7 mouse cellular contexts compared by ENCODE assay signal in genomic region chr11:103953032-103953895, GRCm38 (mm10). TPM values are rescaled to one million over a fixed set of nuclear protein-coding genes. Genes with fewer than 3 reads are reported as not detected.
DNase-seq lines count a peak whose midpoint lies in the region; ATAC-seq and TF ChIP-seq lines count a peak whose summit lies in the region.

No protein-coding gene starts in this region.

- no peak for TF ChIP-seq CTCF in testis, adult 2 months (IDR thresholded peaks at IDR 0.05; ENCODE audit: control insufficient read depth, insufficient read depth, insufficient replicate concordance, low read depth, low read length)
- no peak for TF ChIP-seq CTCF in bone marrow macrophage, adult 2 months (IDR thresholded peaks at IDR 0.05; ENCODE audit: low read depth, low read length)

- H3K9me3 ChIP-seq in forebrain, embryonic 13.5 days (replicated peaks) = no peaks in the 10 kb centered on the region
- no peaks in the 10 kb centered on the region for H3K9me3 ChIP-seq in kidney, embryonic 16.5 days (ENCODE audit: low read length)
- H3K9me3 ChIP-seq in midbrain, embryonic 11.5 days (ENCODE audit: control insufficient read depth, low read length) = no peaks in the 10 kb centered on the region
- H3K9me3 ChIP-seq in stomach, embryonic 16.5 days (replicated peaks; ENCODE audit: control insufficient read depth, low read length) = no peaks in the 10 kb centered on the region

- peak overlapping the region; percentile 88 for H3K9ac ChIP-seq in forebrain, embryonic 13.5 days
- H3K9ac ChIP-seq in kidney, embryonic 16.5 days (replicated peaks; ENCODE audit: low read length) = peak overlapping the region; percentile 95
- peak overlapping the region; percentile 94 for H3K9ac ChIP-seq in midbrain, embryonic 11.5 days (ENCODE audit: low read length)
- H3K9ac ChIP-seq in stomach, embryonic 16.5 days (ENCODE audit: low read length) = peak overlapping the region; percentile 91

- no peaks in the 10 kb centered on the region for H3K36me3 ChIP-seq in testis, adult 2 months (ENCODE audit: control insufficient read depth, insufficient read depth, low read length)
- H3K36me3 ChIP-seq in forebrain, embryonic 13.5 days (ENCODE audit: poor library complexity, severe bottlenecking) = no peaks in the 10 kb centered on the region
- no peaks in the 10 kb centered on the region for H3K36me3 ChIP-seq in kidney, embryonic 16.5 days (ENCODE audit: insufficient read depth, low read length)
- no peaks in the 10 kb centered on the region for H3K36me3 ChIP-seq in midbrain, embryonic 11.5 days (ENCODE audit: control insufficient read depth, insufficient read depth, low read length)
- H3K36me3 ChIP-seq in stomach, embryonic 16.5 days (ENCODE audit: control insufficient read depth, insufficient read depth, low read length) = no peaks in the 10 kb centered on the region

- DNase-seq in testis, postnatal 10 days (ENCODE audit: low spot score) = no peak
- DNase-seq in midbrain, embryonic 11.5 days (ENCODE audit: low spot score, missing footprints) = peak; percentile 97

- peak overlapping the region; percentile 32 for H3K27ac ChIP-seq in testis, adult 2 months (ENCODE audit: control insufficient read depth, insufficient read depth, low read depth, low read length)
- H3K27ac ChIP-seq in bone marrow macrophage, adult 2 months (ENCODE audit: insufficient read depth, low read depth, low read length) = peak overlapping the region; percentile 42
- peak overlapping the region; percentile 48; the same call in 1 of the 2 replicates for H3K27ac ChIP-seq in forebrain, embryonic 13.5 days
- no peak overlapping the region for H3K27ac ChIP-seq in kidney, embryonic 16.5 days (ENCODE audit: low read length)
- H3K27ac ChIP-seq in midbrain, embryonic 11.5 days (ENCODE audit: low read depth, low read length) = no peak overlapping the region; the same call in 1 of the 2 replicates
- peak overlapping the region; percentile 37; the same call in 1 of the 2 replicates for H3K27ac ChIP-seq in stomach, embryonic 16.5 days (ENCODE audit: low read length)

- peak; percentile 89 for ATAC-seq in forebrain, embryonic 13.5 days
- peak; percentile 72 for ATAC-seq in kidney, embryonic 16.5 days (ENCODE audit: low FRiP score, low TSS enrichment)
- ATAC-seq in midbrain, embryonic 11.5 days (ENCODE audit: low FRiP score) = peak; percentile 87
- peak; percentile 57 for ATAC-seq in stomach, embryonic 16.5 days (ENCODE audit: insufficient read depth, low FRiP score)

- no peak for TF ChIP-seq POLR2A in testis, adult 2 months (IDR thresholded peaks at IDR 0.05; ENCODE audit: control insufficient read depth, low read depth, low read length)
- TF ChIP-seq POLR2A in bone marrow macrophage, adult 2 months (IDR thresholded peaks at IDR 0.05; ENCODE audit: borderline replicate concordance, low read depth, low read length) = no peak

- peaks cover 10% of the 10 kb centered on the region for H3K4me1 ChIP-seq in testis, adult 2 months (ENCODE audit: control insufficient read depth, insufficient read depth, low read length)
- H3K4me1 ChIP-seq in bone marrow macrophage, adult 2 months (ENCODE audit: control insufficient read depth, insufficient read depth, low read length) = peaks cover 26% of the 10 kb centered on the region
- peaks cover 20% of the 10 kb centered on the region for H3K4me1 ChIP-seq in forebrain, embryonic 13.5 days
- peaks cover 10% of the 10 kb centered on the region for H3K4me1 ChIP-seq in kidney, embryonic 16.5 days (ENCODE audit: insufficient read depth, low read length)
- peaks cover 12% of the 10 kb centered on the region for H3K4me1 ChIP-seq in midbrain, embryonic 11.5 days (ENCODE audit: control insufficient read depth, insufficient read depth, low read length)
- peaks cover 10% of the 10 kb centered on the region for H3K4me1 ChIP-seq in stomach, embryonic 16.5 days (ENCODE audit: control insufficient read depth, insufficient read depth, low read length)

- peak overlapping the region; percentile 73 for H3K4me2 ChIP-seq in forebrain, embryonic 13.5 days
- peak overlapping the region; percentile 88 for H3K4me2 ChIP-seq in kidney, embryonic 16.5 days (replicated peaks; ENCODE audit: low read depth, low read length)
- H3K4me2 ChIP-seq in midbrain, embryonic 11.5 days = peak overlapping the region; percentile 69
- peak overlapping the region; percentile 92 for H3K4me2 ChIP-seq in stomach, embryonic 16.5 days (ENCODE audit: low read depth, low read length)

- WGBS in forebrain, embryonic 13.5 days = 2% methylated on average over 30 of the region's 32 CpGs
- WGBS in kidney, embryonic 16.5 days = 2% methylated on average over 32 of the region's 32 CpGs
- 2% methylated on average over 29 of the region's 32 CpGs for WGBS in midbrain, embryonic 11.5 days
- WGBS in stomach, embryonic 16.5 days = 1% methylated on average over 32 of the region's 32 CpGs

- H3K4me3 ChIP-seq in testis, adult 2 months (ENCODE audit: control insufficient read depth, low read depth, low read length) = peak overlapping the region; percentile 89
- peak overlapping the region; percentile 68 for H3K4me3 ChIP-seq in bone marrow macrophage, adult 2 months (ENCODE audit: insufficient read depth, low read length)
- H3K4me3 ChIP-seq in forebrain, embryonic 13.5 days = peak overlapping the region; percentile 82
- peak overlapping the region; percentile 72 for H3K4me3 ChIP-seq in kidney, embryonic 16.5 days (ENCODE audit: low read length)
- peak overlapping the region; percentile 84 for H3K4me3 ChIP-seq in midbrain, embryonic 11.5 days (ENCODE audit: low read depth, low read length)
- H3K4me3 ChIP-seq in stomach, embryonic 16.5 days (replicated peaks; ENCODE audit: low read length) = peak overlapping the region; percentile 80

- H3K27me3 ChIP-seq in testis, adult 2 months (ENCODE audit: control insufficient read depth, insufficient read depth, low read length) = no peaks in the 10 kb centered on the region
- H3K27me3 ChIP-seq in forebrain, embryonic 13.5 days = no peaks in the 10 kb centered on the region
- H3K27me3 ChIP-seq in kidney, embryonic 16.5 days (ENCODE audit: insufficient read depth, low read length) = no peaks in the 10 kb centered on the region
- H3K27me3 ChIP-seq in midbrain, embryonic 11.5 days (ENCODE audit: control insufficient read depth, insufficient read depth, low read length) = no peaks in the 10 kb centered on the region
- no peaks in the 10 kb centered on the region for H3K27me3 ChIP-seq in stomach, embryonic 16.5 days (ENCODE audit: control insufficient read depth, insufficient read depth, low read length)

RNA-seq across cellular contexts. Expression of gene Nsf, which starts 0.6 kb away (rescaled TPM):
- polyA plus RNA-seq in testis, adult 2 months (2012; rRNA removed) = 9.0 and 10.3 TPM in 2 replicates
- 64.8 and 69.5 TPM in 2 replicates for polyA plus RNA-seq in bone marrow macrophage, adult 2 months (2012; ENCODE audit: insufficient read depth, insufficient read length, missing spikeins)
- 68.1 and 76.7 TPM in 2 replicates for polyA plus RNA-seq in forebrain, embryonic 13.5 days (2015; fragmentation: Nextera tagmentation; extraction: Ambion mirVana)
- polyA plus RNA-seq in kidney, embryonic 16.5 days (2015; fragmentation: Nextera tagmentation; extraction: Ambion mirVana) = 47.5 and 54.2 TPM in 2 replicates
- 59.1 and 65.4 TPM in 2 replicates for polyA plus RNA-seq in midbrain, embryonic 11.5 days (2014; fragmentation: Nextera tagmentation; extraction: Ambion mirVana)
- polyA plus RNA-seq in stomach, embryonic 16.5 days (2015; fragmentation: Nextera tagmentation; extraction: Ambion mirVana) = 46.2 and 47.3 TPM in 2 replicates

RNA-seq across cellular contexts. Expression of gene Arf2, which starts 13.3 kb away (rescaled TPM):
- 9.3 and 12.7 TPM in 2 replicates for polyA plus RNA-seq in testis, adult 2 months (2012; rRNA removed)
- polyA plus RNA-seq in bone marrow macrophage, adult 2 months (2012; ENCODE audit: insufficient read depth, insufficient read length, missing spikeins) = 45.7 and 46.4 TPM in 2 replicates
- polyA plus RNA-seq in forebrain, embryonic 13.5 days (2015; fragmentation: Nextera tagmentation; extraction: Ambion mirVana) = 141 and 152 TPM in 2 replicates
- 67.8 and 69.8 TPM in 2 replicates for polyA plus RNA-seq in kidney, embryonic 16.5 days (2015; fragmentation: Nextera tagmentation; extraction: Ambion mirVana)
- polyA plus RNA-seq in midbrain, embryonic 11.5 days (2014; fragmentation: Nextera tagmentation; extraction: Ambion mirVana) = 152 and 162 TPM in 2 replicates
- 56.8 and 59.8 TPM in 2 replicates for polyA plus RNA-seq in stomach, embryonic 16.5 days (2015; fragmentation: Nextera tagmentation; extraction: Ambion mirVana)

Comparison
In these comparisons a context has a peak if more than half of its experiments do, and no peak if none do; other contexts are left out.
1. H3K27ac ChIP-seq: peak in testis, adult 2 months (single experiment), bone marrow macrophage, adult 2 months (single experiment), forebrain, embryonic 13.5 days (single experiment) and stomach, embryonic 16.5 days (single experiment); none in kidney, embryonic 16.5 days (single experiment) and midbrain, embryonic 11.5 days (single experiment).
2. Peak in every context shown above with its lines, with median percentiles within 50 percentile points of each other: H3K4me3 ChIP-seq, ATAC-seq, H3K4me2 ChIP-seq and H3K9ac ChIP-seq.